Mouse (Mus musculus) limb, embryonic 14.5 days (tissue): ENCODE measurements around the gene Catsper4. TPM values are rescaled to one million over a fixed set of nuclear protein-coding genes. Genes with fewer than 3 reads are reported as not detected.

ENCODE experiments used
- ATAC-seq: fragments of 200-750 bp; cut with Nextera tagmentation; 2 replicates; pipeline ENCODE4 v1.8.0; 2017; ENCODE audit warnings: low read depth, moderate number of reproducible peaks, moderate TSS enrichment; ENCODE audit not compliant: low FRiP score
- DNase-seq: peaks from one replicate; pipeline ENCODE4 v3.0.0-alpha.2; 2015; ENCODE audit warnings: low spot score
- H3K27ac ChIP-seq: fragments of 300-500 bp; sonication (generic); replicated peaks from 2 replicates; pipeline ENCODE4 v1.5.1; 2014; ENCODE audit warnings: low read depth, mild to moderate bottlenecking, low read length, moderate library complexity, mixed read lengths
- H3K27me3 ChIP-seq: fragments of 300-500 bp; sonication (generic); 2 replicates; pipeline ENCODE4 v1.6.1; 2014; ENCODE audit warnings: low read length, mixed read lengths; ENCODE audit not compliant: control insufficient read depth, insufficient read depth
- H3K36me3 ChIP-seq: fragments of 300-500 bp; sonication (generic); 2 replicates; pipeline ENCODE4 v1.6.1; 2014; ENCODE audit warnings: mild to moderate bottlenecking, low read length, moderate library complexity, mixed read lengths; ENCODE audit not compliant: control insufficient read depth, insufficient read depth
- H3K4me1 ChIP-seq: fragments of 300-500 bp; sonication (generic); 2 replicates; pipeline ENCODE4 v1.6.1; 2014; ENCODE audit warnings: antibody characterized with exemption, low read length, mixed read lengths; ENCODE audit not compliant: control insufficient read depth, insufficient read depth
- H3K4me2 ChIP-seq: fragments of 300-500 bp; sonication (generic); replicated peaks from 2 replicates; pipeline ENCODE4 v1.6.1; 2014; ENCODE audit warnings: low read depth, mild to moderate bottlenecking, low read length, moderate library complexity; ENCODE audit not compliant: severe bottlenecking
- H3K4me3 ChIP-seq: fragments of 300-500 bp; sonication (generic); replicated peaks from 2 replicates; pipeline ENCODE4 v1.5.1; 2014; ENCODE audit warnings: low read length
- H3K9ac ChIP-seq: fragments of 300-500 bp; sonication (generic); 2 replicates; pipeline ENCODE4 v1.6.1; 2014; ENCODE audit warnings: mild to moderate bottlenecking, low read depth, low read length, moderate library complexity; ENCODE audit not compliant: severe bottlenecking
- H3K9me3 ChIP-seq: fragments of 300-500 bp; sonication (generic); 2 replicates; pipeline ENCODE4 v1.6.1; 2016; ENCODE audit warnings: low read length; ENCODE audit not compliant: control insufficient read depth
- POLR2A ChIP-seq: fragments of 200-500 bp; IDR thresholded peaks from 2 replicates; pipeline ENCODE4 v1.8.0; 2012; ENCODE audit warnings: inconsistent platforms, mild to moderate bottlenecking, moderate library complexity, borderline replicate concordance; ENCODE audit not compliant: insufficient read depth, insufficient read length; ENCODE audit errors: extremely low read depth
- WGBS: fragments of 180-500 bp; shearing (Covaris S2); extraction: QIAGEN DNeasy Blood & Tissue Kit; methylation state at CpG from one replicate; pipeline ENCODE4 v1.1.7; 2014; 5-methylcytosine and 5-hydroxymethylcytosine counted together
- polyA plus RNA-seq, 2 experiments: library from polyadenylated mRNA; depleted of rRNA in 1 of 2; stranded (reverse) in 1 of 2; unstranded in 1 of 2; fragments of >200 nt; fragmentation: Nextera tagmentation in 1 of 2; extraction: Ambion mirVana in 1 of 2; gene quantifications; 2 replicates each; pipeline versions ENCODE4 v1.2.1 to v1.2.3; 2012 to 2014

Gene Catsper4
- polyA plus RNA-seq, 2 experiments = 0.16 TPM; not detected in 1

DNA sequence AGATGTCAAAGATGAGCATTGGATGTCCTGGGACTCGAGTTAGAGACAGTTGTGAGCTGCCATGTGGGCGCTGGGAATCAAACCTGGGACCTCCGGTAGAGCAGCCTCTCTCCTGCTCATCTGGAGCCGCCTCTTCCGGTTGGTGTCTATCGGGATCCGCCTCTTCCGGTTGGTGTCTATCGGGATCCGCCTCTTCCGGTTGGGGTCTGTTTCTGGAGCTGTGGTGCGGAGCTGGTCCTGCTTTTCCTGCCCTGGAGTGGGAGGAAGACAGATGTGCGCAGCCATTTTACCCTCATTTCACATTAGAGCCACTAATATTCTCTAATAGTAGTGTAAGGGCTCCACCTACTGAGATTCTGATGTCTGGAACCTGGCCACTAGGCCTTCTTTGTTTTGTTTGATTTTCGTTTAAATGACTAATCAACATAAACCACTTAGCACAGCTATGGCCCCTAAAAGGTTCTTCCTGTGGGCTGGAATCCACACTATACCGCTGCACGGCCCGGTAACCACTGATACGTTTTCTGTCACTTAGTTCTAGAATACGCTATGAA, 41.0 kb upstream of the Catsper4 start:
- no peak overlapping the region for H3K9ac ChIP-seq
- H3K27ac ChIP-seq = no peak overlapping the region
- H3K4me1 ChIP-seq = no peaks in the 10 kb centered on the region; the same call in 1 of the 2 replicates
- H3K27me3 ChIP-seq = no peaks in the 10 kb centered on the region
- no peak for ATAC-seq
- H3K36me3 ChIP-seq = no peaks in the 10 kb centered on the region
- WGBS = 86% methylated on average over 19 of the region's 19 CpGs
- no peak for DNase-seq
- no peaks in the 10 kb centered on the region for H3K9me3 ChIP-seq
- H3K4me3 ChIP-seq = no peak overlapping the region
- TF ChIP-seq POLR2A = no peak
- H3K4me2 ChIP-seq = no peak overlapping the region

DNA sequence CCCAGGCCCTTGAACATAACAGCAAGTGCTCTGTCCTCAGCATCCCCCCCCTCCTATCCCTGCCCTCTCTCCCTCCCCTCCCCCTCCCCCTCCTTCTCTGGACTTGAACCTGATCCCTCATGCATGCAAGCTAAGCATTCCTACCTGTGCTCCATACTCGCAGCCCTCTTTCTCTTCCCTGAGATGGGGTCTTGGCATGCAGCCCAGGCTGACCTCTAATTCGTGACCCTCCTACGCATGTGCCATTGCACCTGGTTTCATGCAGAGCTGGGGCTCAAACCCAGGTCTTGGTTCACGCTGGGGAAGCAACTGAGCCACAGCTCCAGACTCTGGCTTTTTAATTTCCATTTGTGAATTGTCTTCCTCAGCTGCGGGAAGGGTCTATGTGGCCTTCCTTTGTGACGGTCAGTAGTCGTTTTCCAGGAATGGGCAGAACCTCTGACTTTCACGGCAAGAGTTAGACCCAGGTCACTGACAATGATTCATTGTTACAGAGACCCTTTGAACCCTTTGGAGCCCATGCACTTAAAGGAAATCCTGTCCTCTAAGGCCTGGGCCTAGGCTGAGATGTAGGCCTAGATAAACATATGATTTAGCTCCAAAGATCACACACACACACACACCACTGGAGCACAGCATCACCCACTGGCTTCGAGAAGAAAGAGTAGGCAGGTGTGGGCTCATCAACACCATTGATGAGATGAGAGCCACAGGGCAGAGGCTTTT, 38.8 kb upstream of the Catsper4 start:
- TF ChIP-seq POLR2A = no peak
- no peak overlapping the region for H3K4me2 ChIP-seq
- H3K36me3 ChIP-seq = no peaks in the 10 kb centered on the region
- DNase-seq (no peak), ATAC-seq (no peak)
- H3K9ac ChIP-seq = no peak overlapping the region
- H3K4me3 ChIP-seq = no peak overlapping the region
- H3K4me1 ChIP-seq = no peaks in the 10 kb centered on the region
- no peak overlapping the region for H3K27ac ChIP-seq
- H3K9me3 ChIP-seq = no peaks in the 10 kb centered on the region
- WGBS = 54% methylated on average over 9 of the region's 9 CpGs
- no peaks in the 10 kb centered on the region for H3K27me3 ChIP-seq

- Histone ChIP-seq H3K9ac (no peak overlapping the region), H3K27ac (no peak overlapping the region), H3K4me3 (no peak overlapping the region), H3K36me3 (no peaks in the 10 kb centered on the region), H3K27me3 (no peaks in the 10 kb centered on the region), H3K4me1 (no peaks in the 10 kb centered on the region), H3K9me3 (no peaks in the 10 kb centered on the region), H3K4me2 (no peak overlapping the region)
- TF ChIP-seq POLR2A = no peak
- ATAC-seq (no peak), DNase-seq (no peak)
- 28% methylated on average over 6 of the region's 6 CpGs for WGBS
These were observed 36.0 kb upstream of the Catsper4 start for GRCm38 (mm10) chr4:134263191-134263590.

DNA sequence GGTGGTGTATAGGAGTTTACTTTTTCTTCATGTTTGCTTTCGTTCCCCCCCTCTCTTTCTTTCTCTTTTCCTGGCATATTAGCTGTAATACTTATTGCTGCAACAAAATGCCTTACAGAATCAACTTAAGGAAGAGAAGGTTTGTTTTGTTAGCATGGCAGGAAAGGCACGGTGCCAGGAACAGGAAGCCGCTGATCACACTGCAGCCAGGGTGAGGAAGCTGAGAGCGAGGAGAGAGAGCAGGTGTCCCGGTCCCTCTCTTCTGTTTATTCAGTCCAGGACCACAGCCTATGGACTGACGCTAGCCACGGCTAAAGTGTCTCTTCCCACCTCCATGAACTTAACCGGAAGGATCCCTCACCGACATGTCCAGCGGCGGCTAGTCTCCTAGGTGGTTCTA, 31.2 kb upstream of the Catsper4 start:
- Histone ChIP-seq H3K36me3 (no peaks in the 10 kb centered on the region), H3K4me1 (peaks cover 12% of the 10 kb centered on the region), H3K9me3 (no peaks in the 10 kb centered on the region), H3K9ac (no peak overlapping the region), H3K27me3 (peaks cover 11% of the 10 kb centered on the region), H3K27ac (no peak overlapping the region), H3K4me2 (no peak overlapping the region), H3K4me3 (no peak overlapping the region)
- DNase-seq = no peak
- no peak for TF ChIP-seq POLR2A
- 76% methylated on average over 11 of the region's 11 CpGs for WGBS
- ATAC-seq = no peak

- DNase-seq (no peak), ATAC-seq (no peak)
- H3K4me2 ChIP-seq = no peak overlapping the region
- H3K9me3 ChIP-seq = no peaks in the 10 kb centered on the region
- no peak for TF ChIP-seq POLR2A
- 22% methylated on average over 11 of the region's 11 CpGs for WGBS
- H3K4me1 ChIP-seq = peaks cover 14% of the 10 kb centered on the region
- no peak overlapping the region; the same call in 1 of the 2 replicates for H3K9ac ChIP-seq
- H3K27ac ChIP-seq = no peak overlapping the region
- peaks cover 20% of the 10 kb centered on the region for H3K27me3 ChIP-seq
- no peak overlapping the region for H3K4me3 ChIP-seq
- no peaks in the 10 kb centered on the region for H3K36me3 ChIP-seq
These were observed 30.2 kb upstream of the Catsper4 start for GRCm38 (mm10) chr4:134257198-134258009.
